Mouse (Mus musculus) adrenal gland, postnatal 14 days (tissue): ENCODE measurements around the gene Myh6. TPM values are rescaled to one million over a fixed set of nuclear protein-coding genes. Genes with fewer than 3 reads are reported as not detected.
"Not testable (repeated sequence)": the region's sequence is repeated elsewhere in the genome, so short reads cannot be mapped to it uniquely, and the experiment has no call there.

Experiments
- DNase-seq: peaks from one replicate; pipeline ENCODE4 v3.0.0; 2021; ENCODE audit warnings: mixed read lengths
- total RNA-seq: library from RNA; stranded (reverse); gene quantifications from 2 replicates; pipeline ENCODE4 v1.2.3, GENCODE M21; 2021

The Myh6 gene
- total RNA-seq, 1 experiment from 2014 or later, result 0.22 TPM

DNA sequence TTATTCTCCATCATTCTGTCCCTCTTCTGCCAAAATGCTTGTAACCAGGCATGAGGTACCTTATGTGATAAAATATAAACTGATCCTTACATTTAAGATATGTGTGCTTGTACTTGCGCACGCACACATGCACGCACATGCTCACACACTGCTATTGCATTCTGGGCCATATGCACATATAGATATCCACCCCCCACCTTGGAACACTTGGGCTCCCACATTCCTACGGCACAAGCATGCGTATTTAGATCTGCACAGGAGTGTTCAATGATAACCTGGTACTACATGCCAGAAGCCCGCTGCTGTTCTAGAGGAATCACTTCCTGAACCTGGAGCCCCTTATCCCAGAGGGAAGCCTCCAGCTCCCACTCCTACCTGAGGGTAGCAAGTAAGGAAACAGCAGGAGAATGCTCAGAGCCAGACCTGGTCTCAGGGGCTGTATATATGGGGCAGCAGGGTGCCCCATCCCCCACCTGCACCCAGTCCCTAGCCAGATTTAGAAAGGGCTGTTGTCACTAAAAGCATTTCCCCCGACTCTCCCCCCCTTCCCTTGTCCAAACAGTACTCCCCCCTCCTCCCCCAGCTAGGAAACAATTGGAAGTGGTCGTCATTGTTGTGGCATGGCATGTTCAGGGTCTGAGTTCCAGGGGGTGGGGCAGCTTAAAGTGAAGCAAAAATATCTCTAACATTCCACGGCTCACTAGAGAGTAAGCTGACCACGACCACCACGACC lies 27.6 kb upstream of the Myh6 start, which contains the start of gene Myh7:
Myh7 (minus strand) TSS at position 491 of the 733 bp plus-strand sequence.
- DNase-seq, result no peak

DNA sequence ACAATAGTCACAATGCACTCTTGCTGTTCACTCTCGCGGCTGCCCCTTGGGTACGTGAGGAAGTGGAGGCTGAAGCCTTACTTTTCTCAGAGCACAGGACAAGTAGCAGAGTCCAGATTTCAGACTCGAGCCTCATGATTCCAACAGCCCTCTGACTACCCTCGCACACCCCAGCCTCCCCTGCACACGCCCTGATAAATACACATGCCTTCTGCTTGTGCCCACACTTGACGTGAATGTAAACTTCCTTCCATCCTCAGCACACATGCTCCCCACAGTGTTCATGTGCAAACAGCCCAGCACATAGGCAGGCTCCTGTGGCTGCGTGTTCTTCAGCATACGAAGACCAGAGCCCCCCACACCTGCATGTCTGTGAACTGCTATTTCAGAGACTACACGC lies 26.9 kb upstream of the Myh6 start:
- no peak for DNase-seq

DNA sequence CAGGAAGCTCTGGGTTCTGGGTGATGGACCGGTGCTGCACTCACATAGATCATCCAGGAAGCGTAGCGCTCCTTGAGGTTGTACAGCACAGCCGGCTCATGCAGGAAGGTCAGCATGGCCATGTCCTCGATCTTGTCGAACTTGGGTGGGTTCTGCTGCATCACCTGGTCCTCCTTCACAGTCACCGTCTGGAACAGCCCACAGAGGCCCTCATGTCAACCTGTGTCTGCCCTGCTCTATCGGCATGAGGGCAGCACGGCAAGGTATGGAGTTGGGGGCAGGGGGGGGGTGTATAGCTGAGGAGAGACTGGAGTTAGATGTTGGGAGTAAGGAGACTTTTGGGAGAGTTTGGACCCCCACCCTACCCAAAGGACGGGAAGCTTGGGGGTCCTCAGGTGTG lies 25.5 kb upstream of the Myh6 start:
- no peak for DNase-seq

- no peak for DNase-seq
Measured at GRCm38 (mm10) chr14:54989886-54990441, 23.2 kb upstream of the Myh6 start.

- no peak for DNase-seq
Measured at GRCm38 (mm10) chr14:54988882-54989281, 22.2 kb upstream of the Myh6 start.

DNA sequence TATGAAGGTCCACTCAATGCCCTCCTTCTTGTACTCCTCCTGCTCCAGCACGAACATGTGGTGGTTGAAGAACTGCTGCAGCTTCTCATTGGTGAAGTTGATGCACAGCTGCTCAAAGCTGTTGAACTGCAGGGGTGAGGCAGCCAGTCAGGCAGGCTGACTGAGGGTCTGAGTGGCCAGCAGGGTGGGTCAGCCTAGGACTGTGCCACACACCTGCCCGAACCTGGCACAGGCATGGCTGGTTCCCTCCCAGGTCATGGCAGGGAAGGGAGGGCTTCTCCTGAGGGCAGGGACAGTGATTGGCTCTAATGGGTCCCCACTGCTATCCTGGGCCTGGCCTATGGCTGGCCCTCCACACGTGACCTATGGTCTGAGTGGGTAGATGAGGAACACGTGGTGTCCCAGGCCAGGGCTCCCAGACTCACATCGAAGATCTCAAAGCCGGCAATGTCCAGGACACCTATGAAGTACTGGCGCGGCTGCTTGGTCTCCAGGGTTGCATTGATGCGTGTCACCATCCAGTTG lies 21.7 kb upstream of the Myh6 start:
- not testable (repeated sequence) for DNase-seq

DNA sequence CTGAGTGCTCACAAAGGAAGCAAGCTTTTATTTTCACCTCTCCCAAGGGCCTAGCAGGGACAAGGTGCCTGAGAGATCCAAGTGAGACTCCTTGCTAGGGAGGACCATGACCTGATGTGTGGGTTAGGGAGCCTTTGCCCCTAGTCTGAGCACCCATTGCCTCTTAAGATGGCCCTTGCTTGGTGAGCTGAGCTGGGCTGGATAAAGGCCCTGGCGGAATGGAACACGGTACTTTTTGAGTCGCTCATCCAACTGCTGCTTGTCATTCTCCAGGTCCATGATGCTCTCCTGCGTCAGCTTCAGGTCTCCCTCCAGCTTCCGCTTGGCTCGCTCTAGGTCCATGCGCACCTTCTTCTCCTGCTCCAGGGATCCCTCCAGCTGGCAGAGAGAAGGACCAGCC lies 15.2 kb upstream of the Myh6 start:
- no peak for DNase-seq

DNA sequence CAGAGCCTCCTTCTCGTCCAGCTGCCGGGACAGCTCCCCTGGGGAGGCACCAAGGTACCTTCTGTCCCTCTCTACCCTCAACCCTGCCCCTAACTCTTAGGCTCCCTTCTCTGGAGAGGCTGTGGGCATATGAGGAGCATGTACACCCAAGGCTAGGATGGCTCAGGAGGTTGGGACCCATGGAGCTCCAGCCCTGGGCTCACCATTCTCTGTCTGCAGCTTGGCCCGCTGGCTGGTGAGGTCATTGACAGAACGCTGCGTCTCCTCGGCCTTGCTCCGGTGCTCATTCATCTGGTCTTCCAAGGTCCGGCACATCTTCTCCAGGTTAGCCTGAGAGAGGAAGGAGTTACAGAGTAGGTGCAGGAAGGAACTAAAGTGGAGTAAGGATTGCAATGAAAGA lies 11.9 kb upstream of the Myh6 start:
- DNase-seq, result no peak

GRCm38 (mm10) chr14:54976633-54977032 lies 9.9 kb upstream of the Myh6 start, which contains the start of gene Gm17428:
Gene Gm17428 (plus strand): TSS chr14:54976933.
- DNase-seq, result no peak

- DNase-seq, result peak; percentile 1
Measured at GRCm38 (mm10) chr14:54974068-54974791, 7.5 kb upstream of the Myh6 start.

- not testable (repeated sequence) for DNase-seq
Measured at GRCm38 (mm10) chr14:54972786-54973185, 6.1 kb upstream of the Myh6 start.

- no peak for DNase-seq
Measured at GRCm38 (mm10) chr14:54968344-54968743, 1.6 kb upstream of the Myh6 start.

DNA sequence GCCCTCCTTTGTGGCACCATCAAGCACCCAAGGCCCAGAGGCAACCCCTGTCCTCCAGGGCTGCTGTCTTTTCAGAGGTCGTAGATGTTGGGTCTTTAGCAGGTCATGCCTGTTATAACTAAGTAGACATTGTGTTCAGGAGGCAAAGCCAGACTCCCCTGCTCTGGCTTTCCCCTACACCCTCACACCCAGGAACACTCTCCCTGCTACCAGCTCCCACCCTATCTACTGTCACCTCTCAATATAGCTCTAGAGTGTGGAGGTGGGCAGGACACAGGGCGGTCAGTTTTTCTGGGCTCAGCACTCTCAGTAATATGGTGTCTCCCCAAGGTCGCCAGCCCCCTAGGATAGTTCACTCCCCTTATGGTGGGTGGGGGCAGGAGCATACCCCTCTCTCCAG lies 1.1 kb upstream of the Myh6 start:
- no peak for DNase-seq

GRCm38 (mm10) chr14:54965631-54966030 lies 1.1 kb downstream of the Myh6 start:
- no peak for DNase-seq

- DNase-seq, result no peak
Measured at GRCm38 (mm10) chr14:54965044-54965443, 1.7 kb downstream of the Myh6 start.

DNA sequence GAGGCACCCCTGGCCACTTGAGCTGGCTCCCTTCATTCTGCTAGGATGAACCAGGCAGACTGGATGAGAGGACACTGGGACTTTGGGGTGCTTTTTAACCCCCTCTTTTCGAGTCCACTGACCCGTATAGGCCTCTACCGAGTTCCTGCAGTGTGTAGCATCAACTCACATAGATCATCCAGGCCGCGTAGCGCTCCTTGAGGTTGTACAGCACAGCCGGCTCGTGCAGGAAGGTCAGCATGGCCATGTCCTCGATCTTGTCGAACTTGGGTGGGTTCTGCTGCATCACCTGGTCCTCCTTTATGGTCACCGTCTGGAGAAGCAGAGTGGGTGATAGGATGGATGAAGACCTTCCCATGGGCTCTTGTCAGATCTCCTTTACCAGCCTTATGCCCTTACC lies 3.0 kb downstream of the Myh6 start:
- DNase-seq, result no peak

- DNase-seq, result no peak
Measured at GRCm38 (mm10) chr14:54962714-54963113, 4.0 kb downstream of the Myh6 start.

- DNase-seq, result no peak
Measured at GRCm38 (mm10) chr14:54961487-54961886, 5.2 kb downstream of the Myh6 start.

- no peak for DNase-seq
Measured at GRCm38 (mm10) chr14:54960769-54961168, 6.0 kb downstream of the Myh6 start.

GRCm38 (mm10) chr14:54959853-54960613 lies 6.7 kb downstream of the Myh6 start:
- not testable (repeated sequence) for DNase-seq

DNA sequence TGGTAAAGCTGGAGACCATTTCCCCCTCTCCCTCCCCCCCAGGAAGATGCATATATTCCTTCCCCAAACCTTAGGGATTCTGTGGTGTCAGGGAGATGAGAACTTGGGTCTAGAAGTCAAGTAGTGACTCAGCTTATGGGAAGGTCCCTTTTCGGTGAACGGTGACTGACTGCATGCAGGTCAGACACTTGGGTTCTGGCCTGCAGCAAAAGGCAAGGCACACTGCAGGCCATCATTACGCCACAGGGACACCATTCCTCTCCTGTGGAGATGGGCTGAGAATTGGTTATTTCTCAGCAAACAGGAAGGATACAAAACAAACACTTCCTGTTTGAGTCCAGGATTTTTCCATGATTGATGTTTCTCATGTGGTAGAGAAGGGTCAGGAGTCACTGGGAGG lies 7.5 kb downstream of the Myh6 start:
- no peak for DNase-seq

DNA sequence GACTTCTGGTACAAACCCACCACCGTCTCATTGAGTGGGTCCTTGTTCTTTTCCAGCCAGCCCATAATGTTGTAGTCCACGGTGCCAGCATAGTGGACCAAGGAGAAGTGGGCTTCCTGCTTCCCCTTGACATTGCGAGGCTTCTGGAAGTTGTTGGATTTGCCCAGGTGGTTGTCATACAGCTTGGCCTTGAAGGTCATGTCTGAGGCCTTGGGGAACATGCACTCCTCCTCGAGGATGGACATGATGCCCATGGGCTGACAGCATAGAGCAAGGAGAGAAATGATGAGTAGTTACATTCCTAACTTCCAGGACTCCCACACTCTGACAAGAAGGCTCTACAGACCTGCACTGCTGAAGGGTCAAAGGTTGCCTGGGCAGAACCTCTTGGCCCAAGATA lies 8.2 kb downstream of the Myh6 start:
- no peak for DNase-seq
